Mouse (Mus musculus) MEL (cell line): ENCODE results near the gene Slc30a2. TPM values are rescaled to one million over a fixed set of nuclear protein-coding genes. Genes with fewer than 3 reads are reported as not detected.

Experiments
- ZNF384 ChIP-seq: IDR thresholded peaks from 2 replicates; pipeline ENCODE4 v1.6.1; 2012; ENCODE audit warnings: low read depth, mild to moderate bottlenecking, inconsistent platforms, low read length, improper control_type of control experiment
- polyA plus RNA-seq, 2 experiments: library from polyadenylated mRNA; stranded (reverse) in 1 of 2; unstranded in 1 of 2; fragments of >175 nt in 1 of 2; fragments of >200 nt in 1 of 2; gene quantifications; 2 replicates each; pipeline versions ENCODE4 v1.2.1 to v1.2.4; 2012; ENCODE audit warnings: low replicate concordance in 2 of 2, low read depth in 1 of 2; ENCODE audit not compliant: insufficient read length in 2 of 2, insufficient read depth in 1 of 2, missing spikeins in 1 of 2
- total RNA-seq: library from RNA; depleted of rRNA; stranded (reverse); fragments of 300-350 nt; gene quantifications from 2 replicates; pipeline ENCODE4 v1.2.3, GENCODE M21; 2012; rRNA removed

Slc30a2 gene
- total and polyA plus RNA-seq, 3 experiments = 0.39 to 0.54 TPM; not detected in 1

GRCm38 (mm10) chr4:134403721-134404120 is 60.7 kb downstream of the Slc30a2 start (continued):
- TF ChIP-seq ZNF384 = no peak

Other genes starting within 250 kb of the Slc30a2 start
- 0.52 and 1.3 TPM in 2 replicates for gene Cd52, start 248.1 kb upstream of the Slc30a2 start, total RNA-seq
- gene Cd52, start 248.1 kb upstream of the Slc30a2 start, polyA plus RNA-seq = under 1 TPM in 1 of 2 experiments, not detected in 1; 0.86 TPM
- 2.6 and 5.4 TPM in 2 replicates for gene Ubxn11, start 240.6 kb upstream of the Slc30a2 start, total RNA-seq
- gene Ubxn11, start 240.6 kb upstream of the Slc30a2 start, polyA plus RNA-seq = 10 to 100 TPM in 1 of 2 experiments, not detected in 1; 11.9 TPM
- gene Sh3bgrl3, start 214.4 kb upstream of the Slc30a2 start, total RNA-seq = 122 and 126 TPM in 2 replicates
- gene Sh3bgrl3, start 214.4 kb upstream of the Slc30a2 start, polyA plus RNA-seq = 100 to 1,000 TPM in 1 of 2 experiments, not detected in 1; 414 TPM
- gene Cep85, start 156.1 kb upstream of the Slc30a2 start, total RNA-seq = 30.8 and 32.9 TPM in 2 replicates
- gene Cep85, start 156.1 kb upstream of the Slc30a2 start, polyA plus RNA-seq = 10 to 100 TPM; 80.9 to 81.1 TPM
- gene Gm7534, start 140.2 kb upstream of the Slc30a2 start, total RNA-seq = not detected in 2 replicates
- gene Gm7534, start 140.2 kb upstream of the Slc30a2 start, polyA plus RNA-seq = not detected
- not detected in 2 replicates for gene Catsper4, start 115.8 kb upstream of the Slc30a2 start, total RNA-seq
- gene Catsper4, start 115.8 kb upstream of the Slc30a2 start, polyA plus RNA-seq = not detected
- not detected in 2 replicates for gene Cnksr1, start 104.8 kb upstream of the Slc30a2 start, total RNA-seq
- under 1 TPM in 1 of 2 experiments, not detected in 1; 0.07 TPM for gene Cnksr1, start 104.8 kb upstream of the Slc30a2 start, polyA plus RNA-seq
- gene E130218I03Rik, start 99.5 kb upstream of the Slc30a2 start, total RNA-seq = 1.6 and 2.8 TPM in 2 replicates
- 1 to 10 TPM in 1 of 2 experiments, not detected in 1; 1.6 TPM for gene E130218I03Rik, start 99.5 kb upstream of the Slc30a2 start, polyA plus RNA-seq
- 27.3 and 30.4 TPM in 2 replicates for gene Zfp593, start 97.6 kb upstream of the Slc30a2 start, total RNA-seq
- 10 to 100 TPM in 1 of 2 experiments, not detected in 1; 33.9 TPM for gene Zfp593, start 97.6 kb upstream of the Slc30a2 start, polyA plus RNA-seq
- not detected in 2 replicates for gene Gm30191, start 96.2 kb upstream of the Slc30a2 start, total RNA-seq
- gene Gm30191, start 96.2 kb upstream of the Slc30a2 start, polyA plus RNA-seq = not detected
- not detected in 2 replicates for gene Grrp1, start 89.1 kb upstream of the Slc30a2 start, total RNA-seq
- gene Grrp1, start 89.1 kb upstream of the Slc30a2 start, polyA plus RNA-seq = not detected
- 13.0 and 14.3 TPM in 2 replicates for gene Pdik1l, start 55.3 kb upstream of the Slc30a2 start, total RNA-seq
- gene Pdik1l, start 55.3 kb upstream of the Slc30a2 start, polyA plus RNA-seq = 10 to 100 TPM; 11.7 to 32.1 TPM
- not detected in 2 replicates for gene Trim63, start 28.1 kb upstream of the Slc30a2 start, total RNA-seq
- not detected for gene Trim63, start 28.1 kb upstream of the Slc30a2 start, polyA plus RNA-seq
- gene Extl1, start 40.7 kb downstream of the Slc30a2 start, total RNA-seq = 0.03 and 0.04 TPM in 2 replicates
- gene Extl1, start 40.7 kb downstream of the Slc30a2 start, polyA plus RNA-seq = under 1 TPM in 1 of 2 experiments, not detected in 1; 0.33 TPM
- gene Pafah2, start 53.1 kb downstream of the Slc30a2 start, total RNA-seq = 6.0 TPM in 2 replicates
- gene Pafah2, start 53.1 kb downstream of the Slc30a2 start, polyA plus RNA-seq = 10 to 100 TPM in 1 of 2 experiments, not detected in 1; 10.6 TPM
- gene Stmn1, start 125.1 kb downstream of the Slc30a2 start, total RNA-seq = 200 and 214 TPM in 2 replicates
- gene Stmn1, start 125.1 kb downstream of the Slc30a2 start, polyA plus RNA-seq = 100 to 1,000 TPM in 1 of 2 experiments, not detected in 1; 350 TPM
- gene Paqr7, start 153.5 kb downstream of the Slc30a2 start, total RNA-seq = 0.19 and 0.26 TPM in 2 replicates
- gene Paqr7, start 153.5 kb downstream of the Slc30a2 start, polyA plus RNA-seq = 1 to 10 TPM in 1 of 2 experiments, not detected in 1; 2.4 TPM
- gene Aunip, start 167.8 kb downstream of the Slc30a2 start, total RNA-seq = 12.8 and 14.9 TPM in 2 replicates
- 10 to 100 TPM in 1 of 2 experiments, not detected in 1; 20.6 TPM for gene Aunip, start 167.8 kb downstream of the Slc30a2 start, polyA plus RNA-seq
- gene Mtfr1l, start 192.2 kb downstream of the Slc30a2 start, total RNA-seq = 44.3 and 52.0 TPM in 2 replicates
- gene Mtfr1l, start 192.2 kb downstream of the Slc30a2 start, polyA plus RNA-seq = 10 to 100 TPM in 1 of 2 experiments, not detected in 1; 88.3 TPM
- 2.2 and 2.9 TPM in 2 replicates for gene Selenon, start 209.0 kb downstream of the Slc30a2 start, total RNA-seq
- 10 to 100 TPM in 1 of 2 experiments, not detected in 1; 16.3 TPM for gene Selenon, start 209.0 kb downstream of the Slc30a2 start, polyA plus RNA-seq